Mouse (Mus musculus) lung, adult 2 months (tissue): ENCODE data around the gene Cyb5r3.

Source experiments
- CTCF ChIP-seq: fragments of 200-500 bp; IDR thresholded peaks from 2 replicates; pipeline ENCODE4 v1.5.1; 2011; ENCODE audit warnings: mild to moderate bottlenecking, low read length, control low read depth; ENCODE audit not compliant: insufficient read depth
- POLR2A ChIP-seq: fragments of 200-500 bp; IDR thresholded peaks from 2 replicates; pipeline ENCODE4 v1.6.1; 2011; ENCODE audit warnings: low read depth, mild to moderate bottlenecking, control low read depth, low read length, borderline replicate concordance; ENCODE audit errors: extremely low read depth

DNA sequence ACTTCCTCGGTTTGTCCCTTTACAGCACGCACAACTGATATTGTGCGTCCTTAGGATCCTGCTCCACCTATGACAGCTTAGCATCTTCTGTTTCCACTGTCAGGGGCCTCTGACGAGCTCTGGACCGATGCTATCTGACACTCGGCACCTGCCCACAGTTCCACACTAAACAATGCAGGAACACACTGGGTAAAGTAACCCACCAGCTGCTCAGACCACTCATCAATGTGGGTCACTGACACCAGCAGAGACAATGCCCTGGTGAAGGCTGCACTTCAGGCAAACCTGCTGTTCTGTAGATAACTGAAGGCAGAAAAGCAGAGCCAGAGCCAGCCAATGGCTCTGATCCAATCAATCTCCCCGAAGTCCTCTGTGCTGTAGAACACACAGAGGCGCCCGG lies 45.8 kb downstream of the Cyb5r3 start:
- TF ChIP-seq CTCF (no peak), POLR2A (no peak)
